Mouse (Mus musculus) testis, adult 2 months (tissue): Measurements from ENCODE around the gene Tktl1.

Source experiments
- CTCF ChIP-seq: fragments of 200-500 bp; IDR thresholded peaks from 2 replicates; pipeline ENCODE4 v1.5.1; 2012; ENCODE audit warnings: low read depth, mild to moderate bottlenecking, inconsistent platforms, low read length, moderate library complexity; ENCODE audit not compliant: control insufficient read depth, insufficient read depth, insufficient replicate concordance
- POLR2A ChIP-seq: fragments of 200-500 bp; IDR thresholded peaks from 2 replicates; pipeline ENCODE4 v1.6.1; 2012; ENCODE audit warnings: low read depth, mild to moderate bottlenecking, inconsistent platforms, low read length, moderate library complexity; ENCODE audit not compliant: control insufficient read depth

GRCm38 (mm10) chrX:74240332-74240731 lies 63.3 kb downstream of the Tktl1 start:
- TF ChIP-seq POLR2A, result no peak
- no peak for TF ChIP-seq CTCF
